Mouse (Mus musculus) bone marrow macrophage, adult 2 months (primary cell): ENCODE results near the gene Olfm1. TPM values are rescaled to one million over a fixed set of nuclear protein-coding genes. Genes with fewer than 3 reads are reported as not detected.

Experiments used
- H3K27ac ChIP-seq: 2 replicates; pipeline ENCODE4 v1.5.1; 2012; ENCODE audit warnings: low read depth, low read length; ENCODE audit not compliant: insufficient read depth
- H3K4me1 ChIP-seq: 2 replicates; pipeline ENCODE4 v1.6.1; 2012; ENCODE audit warnings: low read length; ENCODE audit not compliant: control insufficient read depth, insufficient read depth
- H3K4me3 ChIP-seq: 2 replicates; pipeline ENCODE4 v1.5.1; 2012; ENCODE audit warnings: mild to moderate bottlenecking, low read length, moderate library complexity; ENCODE audit not compliant: insufficient read depth
- CTCF ChIP-seq: IDR thresholded peaks from 2 replicates; pipeline ENCODE4 v1.5.1; 2012; ENCODE audit warnings: low read depth, mild to moderate bottlenecking, low read length, moderate library complexity
- POLR2A ChIP-seq: IDR thresholded peaks from 2 replicates; pipeline ENCODE4 v1.6.1; 2012; ENCODE audit warnings: mild to moderate bottlenecking, low read depth, low read length, borderline replicate concordance
- polyA plus RNA-seq: library from polyadenylated mRNA; stranded (reverse); fragments of >200 nt; gene quantifications from 2 replicates; pipeline ENCODE4 v1.2.4, GENCODE M21; 2012; ENCODE audit not compliant: missing spikeins, insufficient read depth, insufficient read length

Olfm1 gene
- polyA plus RNA-seq, 1 experiment: 89.9 TPM

- Histone ChIP-seq H3K4me1 (no peaks in the 10 kb centered on the region; the same call in 1 of the 2 replicates), H3K27ac (no peak overlapping the region), H3K4me3 (no peak overlapping the region)
- TF ChIP-seq POLR2A: no peak
- peak; percentile 44 for TF ChIP-seq CTCF
Observed at GRCm38 (mm10) chr2:28278150-28278549, 85.4 kb downstream of the Olfm1 start.

GRCm38 (mm10) chr2:28278853-28279252 lies 86.1 kb downstream of the Olfm1 start:
- no peak overlapping the region for H3K27ac ChIP-seq
- H3K4me1 ChIP-seq: no peaks in the 10 kb centered on the region
- TF ChIP-seq POLR2A (no peak), CTCF (no peak)
- H3K4me3 ChIP-seq: no peak overlapping the region

Other genes starting within 250 kb of the Olfm1 start
- gene Fcnb, start 108.1 kb upstream of the Olfm1 start, polyA plus RNA-seq: not detected in 2 replicates